Mouse (Mus musculus) right cerebral cortex, adult 2 months (tissue): Measurements from ENCODE around the gene S1pr2.
"Not testable (repeated sequence)": the region's sequence is repeated elsewhere in the genome, so short reads cannot be mapped to it uniquely, and the experiment has no call there.

Experiments
- DNase-seq, 2 experiments: peaks; one replicate each; pipeline ENCODE4 v3.0.0; 2021 to 2022; ENCODE audit warnings: low spot score in 2 of 2

The S1pr2 gene

GRCm38 (mm10) chr9:20976216-20976960, at the start of gene S1pr2:
Gene S1pr2, minus strand, starts transcription at chr9:20976781.
- peak; percentile 40 to 50 for DNase-seq

GRCm38 (mm10) chr9:21025258-21025810, 48.8 kb upstream of the S1pr2 start:
- no peak for DNase-seq

- no peak for DNase-seq
Measured at GRCm38 (mm10) chr9:21022726-21023125, 46.1 kb upstream of the S1pr2 start.

GRCm38 (mm10) chr9:21022288-21022687, 45.7 kb upstream of the S1pr2 start:
- no peak for DNase-seq

- DNase-seq: no peak
Measured at GRCm38 (mm10) chr9:21021363-21021762, 44.8 kb upstream of the S1pr2 start.

- DNase-seq: no peak
Measured at GRCm38 (mm10) chr9:21018600-21018999, 42.0 kb upstream of the S1pr2 start.

GRCm38 (mm10) chr9:21017177-21017575, 40.6 kb upstream of the S1pr2 start:
- no peak for DNase-seq

- DNase-seq: no peak
Measured at GRCm38 (mm10) chr9:21016331-21017176, 40.0 kb upstream of the S1pr2 start.

GRCm38 (mm10) chr9:21015571-21016130, 39.1 kb upstream of the S1pr2 start, which contains the start of gene Icam1:
Gene Icam1, plus strand, starts transcription at chr9:21015985.
- peak in 1 of 2 experiments; percentile 14 for DNase-seq

- DNase-seq: peak; percentile 26 to 50
Measured at GRCm38 (mm10) chr9:21014691-21015570, 38.4 kb upstream of the S1pr2 start.

GRCm38 (mm10) chr9:21012368-21012767, 35.8 kb upstream of the S1pr2 start:
- no peak for DNase-seq

- DNase-seq: peak in 1 of 2 experiments; percentile 17
Measured at GRCm38 (mm10) chr9:21011846-21012312, 35.3 kb upstream of the S1pr2 start.

- DNase-seq: not testable (repeated sequence)
Measured at GRCm38 (mm10) chr9:21010939-21011541, 34.5 kb upstream of the S1pr2 start.

GRCm38 (mm10) chr9:21010362-21010761, 33.8 kb upstream of the S1pr2 start:
- DNase-seq: no peak

GRCm38 (mm10) chr9:21008007-21008406, 31.4 kb upstream of the S1pr2 start:
- no peak for DNase-seq

GRCm38 (mm10) chr9:21007313-21007952, 30.9 kb upstream of the S1pr2 start:
- no peak for DNase-seq

GRCm38 (mm10) chr9:21002627-21003551, 26.3 kb upstream of the S1pr2 start, which contains the start of gene Mrpl4:
Gene Mrpl4, plus strand, starts transcription at chr9:21002738.
- DNase-seq: peak; percentile 92 to 93

- no peak for DNase-seq
Measured at GRCm38 (mm10) chr9:21002270-21002626, 25.7 kb upstream of the S1pr2 start.

GRCm38 (mm10) chr9:21001651-21002200, 25.1 kb upstream of the S1pr2 start:
- no peak for DNase-seq
